Mouse (Mus musculus): ENCODE measurements around the gene Snrpg. TPM values are rescaled to one million over a fixed set of nuclear protein-coding genes. Genes with fewer than 3 reads are reported as not detected.
"Not testable (repeated sequence)": the region's sequence is repeated elsewhere in the genome, so short reads cannot be mapped to it uniquely, and the experiment has no call there.

The Snrpg gene
- total RNA-seq, 2 experiments from 2014 or later = 45.9 to 49.7 TPM

DNA sequence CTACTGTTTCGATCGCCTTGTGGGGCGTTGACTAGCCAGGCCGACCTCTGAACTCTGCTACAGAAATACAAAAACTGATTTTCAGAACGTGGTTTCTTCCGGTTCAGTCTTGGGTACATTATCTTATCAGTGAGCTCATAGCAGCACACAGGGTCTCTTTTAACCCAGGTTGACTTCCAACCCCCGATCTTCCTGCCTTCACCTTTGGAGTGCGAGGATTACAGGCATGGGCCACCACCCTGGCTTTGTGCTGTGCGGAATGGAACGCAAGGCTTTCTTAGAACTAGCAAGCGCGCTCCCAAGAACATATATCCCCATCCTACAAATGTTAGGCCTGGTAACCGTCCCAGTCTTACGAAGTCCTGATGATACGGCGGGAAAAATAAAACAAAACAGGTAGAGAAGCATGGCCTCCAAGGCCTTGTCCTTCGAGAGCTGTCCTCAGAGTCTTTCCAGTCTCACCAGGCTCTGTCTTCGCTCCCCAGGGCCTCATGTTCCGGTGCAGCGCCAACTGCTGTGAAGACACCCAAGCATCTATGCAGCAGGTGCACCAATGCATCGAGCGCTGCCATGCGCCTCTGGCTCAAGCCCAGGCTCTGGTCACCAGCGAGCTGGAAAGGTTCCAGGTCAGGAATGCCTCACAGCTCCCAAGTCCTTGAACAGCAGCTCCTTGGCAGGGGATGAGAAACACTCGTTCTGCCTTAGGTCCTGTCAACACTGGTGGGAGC, 4.8 kb upstream of the Snrpg start:
- intact Hi-C loops (cut with DNase I) = loop anchor here (10.0 kb wide), 2 partner anchors 341 to 431 kb away; partner anchors contain the start of gene Add2
- no peak for DNase-seq (ENCODE audit: low spot score)

GRCm38 (mm10) chr6:86366853-86367249, 4.3 kb upstream of the Snrpg start:
- intact Hi-C loops (cut with DNase I) = loop anchor here (10.0 kb wide), 2 partner anchors 342 to 432 kb away; partner anchors contain the start of gene Add2
- no peak for DNase-seq (ENCODE audit: low spot score)

DNA sequence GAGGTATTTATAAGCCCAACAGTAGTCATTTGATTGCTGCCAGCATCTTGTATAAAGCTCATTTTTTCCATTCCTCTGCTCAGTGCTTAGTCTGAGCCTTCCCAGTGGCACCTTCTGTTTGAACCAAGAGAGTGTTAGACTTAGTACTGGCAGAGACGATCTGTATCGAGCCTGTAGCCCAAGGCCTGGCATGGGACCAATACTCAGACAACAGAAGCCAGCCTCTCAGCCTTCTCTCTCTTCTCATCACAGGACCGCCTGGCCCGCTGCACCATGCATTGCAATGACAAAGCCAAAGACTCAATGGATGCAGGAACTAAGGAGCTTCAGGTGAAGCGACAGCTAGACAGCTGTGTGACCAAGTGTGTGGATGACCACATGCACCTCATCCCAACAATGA, 2.6 kb upstream of the Snrpg start:
- intact Hi-C loops (cut with DNase I) = loop anchor here (10.0 kb wide), 2 partner anchors 344 to 434 kb away; partner anchors contain the start of gene Add2

DNA sequence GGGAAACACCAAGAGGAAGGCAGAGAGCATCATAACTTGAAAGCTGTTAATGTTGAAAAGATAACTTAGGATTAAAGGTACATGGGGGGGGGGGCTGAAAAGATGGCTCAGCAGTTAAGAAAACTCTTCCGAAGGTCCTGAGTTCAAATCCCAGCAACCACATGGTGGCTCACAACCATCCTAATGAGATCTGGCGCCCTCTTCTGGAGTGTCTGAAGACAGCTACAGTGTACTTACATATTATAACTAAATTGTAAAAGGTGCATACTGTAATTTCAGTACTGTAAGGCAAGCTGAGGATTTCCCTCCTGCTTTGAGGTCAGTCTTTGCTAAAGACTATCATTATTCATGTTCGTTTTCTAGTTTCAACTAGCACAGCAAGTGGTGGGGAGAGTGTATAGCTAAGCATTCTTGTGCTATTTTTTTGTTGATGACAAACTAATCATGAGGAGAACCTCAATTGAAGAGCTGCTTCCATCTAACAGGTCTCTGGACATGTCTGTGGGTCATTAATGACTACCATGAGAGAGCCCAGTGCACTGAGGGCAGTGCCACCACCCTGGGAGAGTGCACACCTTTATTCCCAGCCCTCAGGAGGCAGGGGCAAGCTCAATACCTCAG, 901 bp upstream of the Snrpg start:
- intact Hi-C loops (cut with DNase I) = loop anchor here (2.0 kb wide), 1 partner anchor 27 kb away; the partner anchor contains the start of gene Pcyox1
- DNase-seq (ENCODE audit: low spot score) = no peak

More for the DNA sequence above, 2.6 kb upstream of the Snrpg start:
- DNase-seq (ENCODE audit: low spot score) = no peak

DNA sequence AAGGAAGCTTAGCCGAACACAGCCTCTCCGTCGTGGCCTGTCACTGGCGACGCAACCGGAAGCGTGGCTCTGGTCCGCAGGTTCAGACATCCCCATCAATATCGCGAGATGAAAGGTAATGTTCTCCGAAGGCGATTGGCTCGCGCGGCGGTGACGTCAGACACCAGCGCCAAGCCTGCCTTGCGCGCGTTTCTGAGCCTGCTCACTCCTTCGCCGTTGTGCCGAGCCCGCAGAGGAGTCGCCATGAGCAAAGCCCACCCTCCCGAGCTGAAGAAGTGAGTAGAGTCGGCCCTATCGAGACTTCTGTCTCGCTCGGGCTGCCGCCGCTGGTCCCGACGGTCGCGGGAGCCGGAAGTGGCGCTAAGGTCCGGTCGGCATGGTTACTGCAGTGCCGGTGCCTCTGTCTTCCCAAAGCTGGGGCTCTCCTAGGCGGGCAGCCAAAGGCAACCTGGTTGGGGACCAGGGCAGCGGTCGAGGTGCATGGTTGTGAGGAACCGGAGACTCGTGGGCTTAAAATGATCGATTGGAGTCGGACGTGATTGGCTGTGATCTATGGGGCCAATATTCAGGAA, 322 bp downstream of the Snrpg start:
- DNase-seq (ENCODE audit: low spot score) = peak; percentile 94
- intact Hi-C loops (cut with DNase I) = loop anchor here (2.0 kb wide), 1 partner anchor 25 kb away; the partner anchor contains the start of gene Pcyox1

DNA sequence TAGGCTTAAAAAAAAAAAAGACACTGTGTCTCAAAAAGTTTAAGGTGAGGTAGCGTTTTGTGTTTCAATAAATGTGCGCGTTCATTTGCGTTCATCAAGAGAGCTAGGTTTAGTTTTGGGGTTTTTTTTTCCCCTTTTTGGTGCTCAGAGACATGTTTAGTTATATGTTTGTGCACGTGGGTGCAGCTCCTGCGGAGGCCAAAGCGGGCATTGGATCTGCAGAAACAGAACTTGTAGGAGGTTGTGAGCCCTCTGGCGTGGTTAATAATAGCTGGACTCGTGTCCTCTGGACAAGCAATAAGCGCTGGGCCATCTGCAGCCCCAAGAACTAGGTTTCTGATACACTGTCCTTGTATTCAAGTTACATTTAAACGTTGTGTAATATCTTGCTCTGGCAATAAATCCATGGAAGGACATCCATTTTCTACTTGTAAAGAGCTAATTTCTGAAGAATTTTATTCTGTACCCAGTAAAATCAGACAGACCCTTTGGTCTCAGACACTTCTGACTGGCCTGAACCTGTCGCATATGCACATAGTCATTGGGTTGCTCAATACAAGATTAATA, 929 bp downstream of the Snrpg start:
- intact Hi-C loops (cut with DNase I) = loop anchor here (2.0 kb wide), 1 partner anchor 25 kb away; the partner anchor contains the start of gene Pcyox1
- DNase-seq (ENCODE audit: low spot score) = no peak

DNA sequence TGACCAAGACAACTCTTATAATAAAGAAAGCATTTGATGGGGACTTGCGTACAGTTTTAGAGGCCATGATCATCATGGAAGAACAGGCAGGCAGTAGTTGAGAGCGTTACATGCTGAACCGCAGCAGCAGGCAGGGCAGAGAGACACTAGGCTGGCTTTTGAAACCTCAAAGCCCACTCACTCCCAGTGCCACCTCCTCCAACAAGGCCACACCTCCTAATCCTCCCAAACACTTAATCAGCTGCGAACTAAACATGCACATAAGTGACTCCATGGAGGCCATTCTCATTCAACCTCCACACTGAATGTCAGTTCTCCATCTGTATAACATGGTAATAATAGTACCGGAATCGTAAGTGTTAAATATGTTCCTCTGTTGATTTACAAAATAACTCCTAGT, 2.5 kb downstream of the Snrpg start:
- intact Hi-C loops (cut with DNase I) = no loop called here
- no peak for DNase-seq (ENCODE audit: low spot score)

GRCm38 (mm10) chr6:86378341-86378740, 7.2 kb downstream of the Snrpg start:
- DNase-seq (ENCODE audit: low spot score) = no peak
- intact Hi-C loops (cut with DNase I) = no loop called here

DNA sequence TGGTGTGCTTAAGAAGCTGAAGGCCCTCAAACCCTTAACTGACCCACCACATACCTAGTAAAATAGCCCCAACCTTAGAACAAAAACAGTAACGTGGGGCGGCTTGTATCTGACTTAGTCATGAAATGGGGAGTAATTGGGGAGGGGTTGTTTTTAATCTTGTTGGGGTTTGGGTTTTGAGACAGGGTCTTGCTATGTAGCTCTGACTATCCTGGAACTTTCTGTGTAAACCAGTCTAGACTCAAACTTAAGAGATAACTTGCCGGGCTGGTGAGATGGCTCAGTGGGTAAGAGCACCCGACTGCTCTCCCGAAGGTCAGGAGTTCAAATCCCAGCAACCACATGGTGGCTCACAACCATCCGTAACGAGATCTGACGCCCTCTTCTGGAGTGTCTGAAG, 9.0 kb downstream of the Snrpg start:
- DNase-seq (ENCODE audit: low spot score); intact Hi-C loops (cut with DNase I): not testable (repeated sequence)

- DNase-seq (ENCODE audit: low spot score) = no peak
- intact Hi-C loops (cut with DNase I) = no loop called here
These were observed 11.4 kb downstream of the Snrpg start for GRCm38 (mm10) chr6:86382551-86382950.

DNA sequence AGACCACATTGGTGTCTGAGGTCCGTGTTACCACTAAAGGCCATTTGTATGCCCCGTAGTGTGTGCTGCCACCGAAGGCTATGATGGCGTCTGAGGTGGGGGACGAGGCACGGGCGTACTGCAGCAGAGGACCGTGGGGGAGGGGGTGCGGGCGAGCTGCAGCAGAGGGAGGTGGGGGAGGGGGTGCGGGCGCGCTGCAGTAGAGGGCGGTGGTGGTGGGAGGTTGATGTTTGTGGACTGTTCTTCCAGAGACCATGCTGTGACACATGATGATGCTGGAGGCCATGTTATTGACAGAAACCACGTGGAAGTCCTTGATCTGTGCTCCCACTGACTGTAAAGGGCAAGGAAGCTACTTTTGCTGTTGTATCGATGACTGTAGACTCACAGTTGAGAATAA, 12.3 kb downstream of the Snrpg start:
- intact Hi-C loops (cut with DNase I) = no loop called here

GRCm38 (mm10) chr6:86384692-86385091, 13.6 kb downstream of the Snrpg start:
- intact Hi-C loops (cut with DNase I) = no loop called here
- DNase-seq (ENCODE audit: low spot score) = no peak

More for the DNA sequence above, 12.3 kb downstream of the Snrpg start:
- no peak for DNase-seq (ENCODE audit: low spot score)

DNA sequence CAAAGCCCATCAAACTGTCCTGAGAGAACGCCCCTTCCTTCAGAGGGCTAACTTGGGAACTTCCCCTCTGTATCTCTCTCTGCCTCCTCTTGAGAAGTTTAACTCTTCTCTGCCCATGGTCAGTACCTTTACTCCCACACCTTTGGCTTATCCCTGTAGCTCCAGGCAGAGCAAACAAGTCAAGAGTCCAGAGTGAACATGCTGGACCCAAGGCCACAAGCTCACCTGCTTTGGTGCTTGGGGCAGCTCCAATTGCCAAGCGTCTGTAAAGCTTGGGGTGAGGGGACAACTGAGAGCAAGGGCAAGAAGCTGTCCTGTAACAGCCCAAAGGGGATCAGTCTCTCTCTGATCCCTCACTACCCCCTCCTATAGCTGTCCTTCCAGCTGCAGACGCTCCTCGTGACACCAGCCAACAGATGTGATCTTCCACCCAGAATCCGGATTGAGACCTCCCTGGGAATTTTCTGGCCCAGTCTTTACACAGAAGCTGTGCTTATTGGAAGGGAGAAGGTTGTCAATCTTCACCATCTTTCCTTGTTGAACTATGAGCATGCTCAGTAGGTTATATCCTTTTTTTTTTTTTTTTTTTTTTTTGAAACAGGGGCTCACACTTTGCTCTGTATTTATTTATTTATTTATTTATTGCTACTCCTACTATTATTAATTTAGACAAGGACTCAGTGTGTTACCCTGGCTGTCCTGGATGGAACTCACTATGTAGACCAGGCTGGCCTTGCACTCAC, 14.4 kb downstream of the Snrpg start:
- no peak for DNase-seq (ENCODE audit: low spot score)
- intact Hi-C loops (cut with DNase I) = no loop called here

DNA sequence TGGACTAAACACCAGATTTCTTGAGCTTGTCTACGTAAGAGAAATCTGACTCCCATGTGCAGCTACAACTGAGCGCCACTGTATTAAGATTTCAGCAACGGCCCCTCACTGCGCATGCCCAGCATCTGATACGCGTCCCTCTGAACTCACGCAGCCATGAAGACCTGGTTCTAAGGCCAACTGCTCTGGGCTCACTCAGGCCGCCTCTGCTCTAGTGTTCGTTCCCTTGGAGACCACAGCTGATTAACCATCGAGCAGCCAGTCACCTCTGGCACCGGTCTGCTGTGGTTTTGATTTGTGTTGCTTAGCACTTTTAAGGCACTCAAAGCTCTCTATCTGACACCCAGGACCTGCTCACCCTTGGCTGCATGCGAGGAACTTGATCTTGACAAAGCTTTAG, 16.2 kb downstream of the Snrpg start:
- intact Hi-C loops (cut with DNase I) = no loop called here
- DNase-seq (ENCODE audit: low spot score) = no peak

- intact Hi-C loops (cut with DNase I) = no loop called here
- DNase-seq (ENCODE audit: low spot score) = no peak
These were observed 17.4 kb downstream of the Snrpg start for GRCm38 (mm10) chr6:86388461-86388860.

GRCm38 (mm10) chr6:86391326-86391725, 20.2 kb downstream of the Snrpg start:
- no peak for DNase-seq (ENCODE audit: low spot score)
- intact Hi-C loops (cut with DNase I) = no loop called here

- intact Hi-C loops (cut with DNase I) = no loop called here
These were observed 22.1 kb downstream of the Snrpg start for GRCm38 (mm10) chr6:86393187-86393586.

DNA sequence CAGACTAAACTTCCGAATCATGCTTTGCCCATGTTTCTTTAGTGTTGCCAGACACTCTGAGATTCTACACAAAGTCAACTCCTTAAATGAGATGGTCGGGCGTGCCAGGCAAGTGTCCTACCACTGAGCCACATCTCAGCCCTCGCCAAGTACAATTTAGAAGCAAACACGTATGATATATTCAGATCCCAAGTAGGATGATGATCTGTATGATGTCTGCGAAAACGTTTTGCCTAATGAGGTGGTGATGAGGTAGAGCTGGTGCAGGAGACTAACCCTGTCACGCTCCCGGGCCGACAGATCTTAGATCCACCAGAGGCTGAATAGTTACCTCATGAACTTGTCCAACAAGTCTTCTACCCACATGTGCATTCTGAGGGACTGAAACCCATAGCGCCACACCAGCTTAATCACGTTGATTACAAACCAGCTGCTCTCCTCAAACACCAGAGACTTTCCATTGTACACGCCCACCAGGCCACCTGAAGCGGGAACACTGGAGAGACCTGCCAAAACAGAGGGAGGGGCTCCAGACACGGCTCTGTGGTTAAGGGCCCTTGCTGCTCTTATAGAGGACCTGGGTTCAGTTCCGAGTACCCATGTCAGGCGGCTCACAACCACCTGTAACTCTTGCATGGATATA, 23.1 kb downstream of the Snrpg start:
- no peak for DNase-seq (ENCODE audit: low spot score)

More at GRCm38 (mm10) chr6:86393187-86393586, 22.1 kb downstream of the Snrpg start:
- no peak for DNase-seq (ENCODE audit: low spot score)

GRCm38 (mm10) chr6:86395021-86395420, 23.9 kb downstream of the Snrpg start:
- no peak for DNase-seq (ENCODE audit: low spot score)
- intact Hi-C loops (cut with DNase I) = no loop called here

More for the DNA sequence above, 23.1 kb downstream of the Snrpg start:
- intact Hi-C loops (cut with DNase I) = no loop called here

All from heart, postnatal 25 days (tissue).